Mouse (Mus musculus) ES-Bruce4 (cell line): ENCODE results near the gene Dnah17.

Experiments
- CTCF ChIP-seq: IDR thresholded peaks from one replicate; pipeline ENCODE4 v1.8.1; 2011; ENCODE audit warnings: low read depth, low read length
- EP300 ChIP-seq: IDR thresholded peaks from 2 replicates; pipeline ENCODE4 v1.6.1; 2011; ENCODE audit warnings: low read depth, low read length; ENCODE audit not compliant: insufficient read depth
- POLR2A ChIP-seq: IDR thresholded peaks from one replicate; pipeline ENCODE4 v1.8.1; 2011; ENCODE audit warnings: low read length; ENCODE audit not compliant: insufficient read depth

GRCm38 (mm10) chr11:118138347-118138746, 7.9 kb upstream of the Dnah17 start:
- TF ChIP-seq EP300 (no peak), POLR2A (no peak), CTCF (no peak)
